Mouse (Mus musculus) frontal cortex, postnatal 36 days (tissue): ENCODE measurements at regions not wholly inside any gene's neighbourhood (a gene's known extent, or its start where the extent isn't known, plus 50 kb on each side); places are given as distances from the start of the nearest gene placed in this dataset.

Source experiments
- DNase-seq, 2 experiments: peaks; one replicate each; pipeline ENCODE4 v3.0.0; 2022; ENCODE audit warnings: low spot score in 2 of 2

GRCm38 (mm10) chr1:177616335-177617239, 113.0 kb upstream of the 1700016C15Rik start:
- DNase-seq, result no peak

GRCm38 (mm10) chr1:177620501-177621099, 109.0 kb upstream of the 1700016C15Rik start:
- DNase-seq, result no peak

- no peak for DNase-seq
Measured at GRCm38 (mm10) chr1:177621854-177622590, 107.6 kb upstream of the 1700016C15Rik start.

- no peak for DNase-seq
Measured at GRCm38 (mm10) chr1:177623304-177623726, 106.3 kb upstream of the 1700016C15Rik start.

GRCm38 (mm10) chr1:177623735-177624134, 105.9 kb upstream of the 1700016C15Rik start:
- no peak for DNase-seq

GRCm38 (mm10) chr1:177627814-177628213, 101.8 kb upstream of the 1700016C15Rik start:
- DNase-seq, result no peak

GRCm38 (mm10) chr1:177633966-177634602, 95.5 kb upstream of the 1700016C15Rik start:
- DNase-seq, result no peak

- DNase-seq, result no peak
Measured at GRCm38 (mm10) chr1:177637061-177637460, 92.6 kb upstream of the 1700016C15Rik start.

- no peak for DNase-seq
Measured at GRCm38 (mm10) chr1:177638381-177638780, 91.2 kb upstream of the 1700016C15Rik start.

GRCm38 (mm10) chr1:177639931-177640846, 89.4 kb upstream of the 1700016C15Rik start:
- DNase-seq, result peak in 1 of 2 experiments; percentile 45

- DNase-seq, result no peak
Measured at GRCm38 (mm10) chr1:177642712-177643467, 86.7 kb upstream of the 1700016C15Rik start.

- no peak for DNase-seq
Measured at GRCm38 (mm10) chr1:177643662-177644061, 86.0 kb upstream of the 1700016C15Rik start.

GRCm38 (mm10) chr1:177644214-177644613, 85.4 kb upstream of the 1700016C15Rik start:
- no peak for DNase-seq

GRCm38 (mm10) chr1:177645327-177645726, 84.3 kb upstream of the 1700016C15Rik start:
- no peak for DNase-seq

- no peak for DNase-seq
Measured at GRCm38 (mm10) chr1:177645897-177646535, 83.6 kb upstream of the 1700016C15Rik start.

- no peak for DNase-seq
Measured at GRCm38 (mm10) chr1:177647876-177648275, 81.7 kb upstream of the 1700016C15Rik start.

- no peak for DNase-seq
Measured at GRCm38 (mm10) chr1:177648974-177649373, 80.6 kb upstream of the 1700016C15Rik start.

- DNase-seq, result no peak
Measured at GRCm38 (mm10) chr1:177651219-177651618, 78.4 kb upstream of the 1700016C15Rik start.

GRCm38 (mm10) chr1:177663163-177663562, 66.5 kb upstream of the 1700016C15Rik start:
- DNase-seq, result no peak
